Mouse (Mus musculus) limb, embryonic 10.5 days (tissue): ENCODE measurements around the gene Il12b. TPM values are rescaled to one million over a fixed set of nuclear protein-coding genes. Genes with fewer than 3 reads are reported as not detected.

Experiments used
- polyA plus RNA-seq: library from polyadenylated mRNA; unstranded; fragments of >200 nt; fragmentation: Nextera tagmentation; extraction: Ambion mirVana; gene quantifications from 2 replicates; pipeline ENCODE4 v1.2.1, GENCODE M21; 2016

The Il12b gene
- polyA plus RNA-seq, 1 experiment from 2014 or later, result not detected

Other genes with a start within 250 kb of the Il12b start
- gene Ublcp1, start 70.4 kb downstream of the Il12b start, polyA plus RNA-seq, result 75.3 and 84.8 TPM in 2 replicates
- 76.7 and 89.2 TPM in 2 replicates for gene Rnf145, start 118.9 kb downstream of the Il12b start, polyA plus RNA-seq
- 7.4 and 23.8 TPM in 2 replicates for gene Ebf1, start 217.3 kb downstream of the Il12b start, polyA plus RNA-seq